Mouse (Mus musculus) bone marrow macrophage, adult 2 months (primary cell): ENCODE results near the gene Gm29666. TPM values are rescaled to one million over a fixed set of nuclear protein-coding genes. Genes with fewer than 3 reads are reported as not detected.

ENCODE experiments used
- H3K27ac ChIP-seq: 2 replicates; pipeline ENCODE4 v1.5.1; 2012; ENCODE audit warnings: low read depth, low read length; ENCODE audit not compliant: insufficient read depth
- H3K4me1 ChIP-seq: 2 replicates; pipeline ENCODE4 v1.6.1; 2012; ENCODE audit warnings: low read length; ENCODE audit not compliant: control insufficient read depth, insufficient read depth
- H3K4me3 ChIP-seq: 2 replicates; pipeline ENCODE4 v1.5.1; 2012; ENCODE audit warnings: mild to moderate bottlenecking, low read length, moderate library complexity; ENCODE audit not compliant: insufficient read depth
- CTCF ChIP-seq: IDR thresholded peaks from 2 replicates; pipeline ENCODE4 v1.5.1; 2012; ENCODE audit warnings: low read depth, mild to moderate bottlenecking, low read length, moderate library complexity
- POLR2A ChIP-seq: IDR thresholded peaks from 2 replicates; pipeline ENCODE4 v1.6.1; 2012; ENCODE audit warnings: mild to moderate bottlenecking, low read depth, low read length, borderline replicate concordance
- polyA plus RNA-seq: library from polyadenylated mRNA; stranded (reverse); fragments of >200 nt; gene quantifications from 2 replicates; pipeline ENCODE4 v1.2.4, GENCODE M21; 2012; ENCODE audit not compliant: missing spikeins, insufficient read depth, insufficient read length

Gm29666 gene
- polyA plus RNA-seq, 1 experiment, result 0.25 TPM

- Histone ChIP-seq H3K27ac (no peak overlapping the region), H3K4me1 (no peaks in the 10 kb centered on the region), H3K4me3 (no peak overlapping the region)
- no peak for TF ChIP-seq CTCF
- TF ChIP-seq POLR2A, result no peak
These were observed 46.0 kb downstream of the Gm29666 start for GRCm38 (mm10) chr15:84873867-84874266.

DNA sequence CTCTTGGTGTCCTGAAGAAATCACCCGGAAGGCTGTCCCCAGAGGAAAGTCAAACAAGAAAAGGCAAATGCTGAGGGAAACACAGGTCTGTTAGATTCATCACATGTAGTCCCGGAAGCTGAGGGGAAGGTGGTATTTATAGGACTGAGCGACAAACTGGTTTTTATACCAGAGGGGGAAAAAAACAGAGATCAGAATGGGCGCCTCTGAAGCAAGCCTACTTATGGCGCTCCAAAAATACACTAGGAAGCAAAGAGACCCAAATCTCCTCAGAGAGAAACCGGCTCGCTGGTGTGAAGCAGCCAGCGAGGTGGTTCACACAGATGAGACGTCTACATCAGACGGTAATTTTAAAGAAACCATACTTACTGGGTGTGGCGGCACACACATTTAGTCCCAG lies 46.8 kb downstream of the Gm29666 start:
- no peaks in the 10 kb centered on the region for H3K4me1 ChIP-seq
- H3K27ac ChIP-seq, result no peak overlapping the region
- no peak overlapping the region for H3K4me3 ChIP-seq
- TF ChIP-seq POLR2A, result no peak
- no peak for TF ChIP-seq CTCF

GRCm38 (mm10) chr15:84871802-84872201 lies 48.0 kb downstream of the Gm29666 start:
- TF ChIP-seq POLR2A (no peak), CTCF (no peak)
- no peaks in the 10 kb centered on the region for H3K4me1 ChIP-seq
- no peak overlapping the region for H3K27ac ChIP-seq
- H3K4me3 ChIP-seq, result no peak overlapping the region

- no peak for TF ChIP-seq POLR2A
- no peak for TF ChIP-seq CTCF
- H3K4me1 ChIP-seq, result peaks cover 3% of the 10 kb centered on the region
- H3K4me3 ChIP-seq, result no peak overlapping the region
- H3K27ac ChIP-seq, result no peak overlapping the region
These were observed 57.9 kb downstream of the Gm29666 start for GRCm38 (mm10) chr15:84861911-84862310.

Other genes with a start within 250 kb of the Gm29666 start
- not detected in 2 replicates for gene Arhgap8, start 200.0 kb downstream of the Gm29666 start, polyA plus RNA-seq
- 0.41 TPM in 1 of 2 replicates, not detected in the other for gene Phf21b, start 64.0 kb downstream of the Gm29666 start, polyA plus RNA-seq
- 21.3 and 24.2 TPM in 2 replicates for gene Nup50, start 3.4 kb upstream of the Gm29666 start, polyA plus RNA-seq
- gene 5031439G07Rik, start 68.5 kb upstream of the Gm29666 start, polyA plus RNA-seq, result 132 and 141 TPM in 2 replicates
- gene Upk3a, start 97.1 kb upstream of the Gm29666 start, polyA plus RNA-seq, result not detected in 2 replicates
- 7.5 and 10.1 TPM in 2 replicates for gene Fam118a, start 108.9 kb upstream of the Gm29666 start, polyA plus RNA-seq
- not detected in 2 replicates for gene Smc1b, start 211.9 kb upstream of the Gm29666 start, polyA plus RNA-seq
- gene Ribc2, start 212.0 kb upstream of the Gm29666 start, polyA plus RNA-seq, result not detected in 2 replicates